Mouse (Mus musculus): ENCODE measurements around the gene Isl2.

Gene Isl2

GRCm38 (mm10) chr9:55546176-55547010, 7.9 kb downstream of the Isl2 start:
- DNase-seq (ENCODE audit: low read depth, low spot score), result no peak

- no peak for DNase-seq (ENCODE audit: low read depth, low spot score)
Observed at GRCm38 (mm10) chr9:55548871-55549270, 10.4 kb downstream of the Isl2 start.

- no peak for DNase-seq (ENCODE audit: low read depth, low spot score)
Observed at GRCm38 (mm10) chr9:55549302-55549890, 10.9 kb downstream of the Isl2 start.

GRCm38 (mm10) chr9:55554986-55555385, 16.5 kb downstream of the Isl2 start:
- no peak for DNase-seq (ENCODE audit: low read depth, low spot score)

GRCm38 (mm10) chr9:55560960-55561359, 22.5 kb downstream of the Isl2 start:
- no peak for DNase-seq (ENCODE audit: low read depth, low spot score)

GRCm38 (mm10) chr9:55568466-55569159, 30.1 kb downstream of the Isl2 start:
- no peak for DNase-seq (ENCODE audit: low read depth, low spot score)

GRCm38 (mm10) chr9:55571071-55571470, 32.6 kb downstream of the Isl2 start:
- no peak for DNase-seq (ENCODE audit: low read depth, low spot score)

- DNase-seq (ENCODE audit: low read depth, low spot score), result no peak
Observed at GRCm38 (mm10) chr9:55576571-55576970, 38.1 kb downstream of the Isl2 start.

GRCm38 (mm10) chr9:55581414-55581813, 42.9 kb downstream of the Isl2 start:
- DNase-seq (ENCODE audit: low read depth, low spot score), result no peak

GRCm38 (mm10) chr9:55586141-55586540, 47.7 kb downstream of the Isl2 start:
- no peak for DNase-seq (ENCODE audit: low read depth, low spot score)
